Mouse (Mus musculus): ENCODE measurements around the gene Cbln3.
A peak's percentile ranks its signal among the peaks of the same experiment; 100 is the strongest.

Gene Cbln3

DNA sequence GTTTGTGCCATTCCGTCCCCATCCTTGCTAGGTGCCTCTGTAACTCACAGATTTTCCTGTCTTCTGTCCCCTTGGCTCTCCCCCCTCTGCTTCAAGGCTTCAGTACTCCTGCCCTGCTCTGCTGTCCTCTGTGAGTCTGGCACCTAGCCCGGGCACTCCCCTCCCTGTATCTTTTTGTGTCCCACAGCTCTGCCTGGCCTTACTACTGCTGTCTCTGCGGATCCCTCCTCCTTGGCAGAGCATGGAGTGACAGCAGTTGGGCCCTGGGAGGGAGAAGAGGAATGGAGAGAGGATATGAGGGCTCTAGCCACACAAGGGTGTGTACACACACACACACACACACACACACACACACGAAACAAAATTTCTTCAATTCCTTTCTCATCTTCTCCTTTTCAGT is at the start of gene Cbln3:
Cbln3 (minus strand) TSS at position 227 of the 400 bp plus-strand sequence.
- DNase-seq (ENCODE audit: extremely low spot score), result no peak

DNA sequence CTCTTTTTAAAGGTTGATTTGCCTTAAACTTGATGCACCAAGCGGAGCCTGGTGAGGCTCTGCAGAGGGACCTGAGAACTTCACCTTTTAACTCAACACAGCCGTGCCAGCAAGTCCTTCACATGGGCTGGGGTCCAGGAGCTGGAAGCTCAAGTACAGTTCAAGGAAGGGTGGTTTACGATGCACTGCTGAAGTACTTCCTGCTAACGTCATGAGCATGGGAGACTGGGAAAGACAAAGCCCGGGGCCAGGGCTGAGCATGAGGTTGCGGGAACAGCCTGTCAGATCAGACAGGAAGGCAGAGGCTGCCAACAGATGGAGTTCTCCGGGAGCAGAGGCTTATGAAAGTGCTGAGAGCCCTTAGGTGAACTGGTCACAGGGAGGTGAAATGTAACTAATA is 49.4 kb upstream of the Cbln3 start:
- no peak for DNase-seq (ENCODE audit: extremely low spot score)

DNA sequence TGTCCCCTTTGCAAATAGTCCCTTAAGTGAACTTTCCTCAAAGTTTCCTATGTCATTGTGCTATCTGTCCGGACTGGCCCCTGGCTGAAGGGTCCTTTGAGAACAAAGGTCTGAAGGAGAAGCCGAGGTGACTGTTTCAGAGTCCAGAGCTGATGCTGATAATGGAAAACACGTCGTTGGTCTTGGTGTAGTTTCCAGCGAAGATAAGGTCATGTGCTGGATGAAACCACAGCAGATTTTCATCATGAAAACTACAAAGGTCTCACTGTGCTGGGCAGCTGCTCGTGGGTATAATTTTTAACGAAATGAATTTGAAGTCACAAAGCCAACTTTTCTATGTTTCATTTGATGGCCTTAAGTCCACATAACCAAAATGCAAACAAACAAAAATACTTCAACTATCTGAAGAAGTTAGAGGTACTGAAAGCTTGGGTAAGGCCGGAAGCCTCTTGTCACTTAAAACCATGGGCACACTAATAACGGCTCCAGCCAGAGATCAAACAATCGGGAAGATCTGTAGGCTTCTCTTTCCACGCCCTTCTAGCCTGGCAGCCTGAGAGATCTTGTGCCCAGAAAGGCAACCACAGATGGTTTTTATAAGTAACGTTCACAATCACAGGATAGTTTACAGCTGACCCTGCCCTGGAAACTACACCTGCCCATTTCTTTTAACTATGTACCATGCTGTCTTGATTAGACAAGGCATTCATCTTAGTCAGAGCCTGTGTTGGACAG is 45.2 kb upstream of the Cbln3 start:
- no peak for DNase-seq (ENCODE audit: extremely low spot score)

DNA sequence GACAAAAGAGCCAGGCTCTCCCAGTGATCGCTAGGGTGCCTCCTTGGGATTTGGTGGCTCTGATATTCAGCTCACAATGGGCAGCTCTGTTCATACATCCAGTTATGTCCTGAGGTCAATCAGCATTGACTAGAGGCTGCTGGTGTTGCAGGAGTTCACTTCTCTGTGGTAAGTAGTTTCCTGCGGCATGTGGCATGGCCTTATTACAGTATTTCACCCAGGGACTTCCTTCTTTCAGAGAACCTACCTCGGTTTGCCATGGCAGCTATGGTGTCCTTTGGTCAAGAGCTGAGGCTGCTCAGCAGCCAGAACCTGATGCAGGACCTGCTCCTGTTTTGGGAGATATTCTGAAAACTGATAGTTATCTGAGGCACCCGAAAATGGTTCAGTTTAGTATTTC is 42.7 kb upstream of the Cbln3 start:
- no peak for DNase-seq (ENCODE audit: extremely low spot score)

DNA sequence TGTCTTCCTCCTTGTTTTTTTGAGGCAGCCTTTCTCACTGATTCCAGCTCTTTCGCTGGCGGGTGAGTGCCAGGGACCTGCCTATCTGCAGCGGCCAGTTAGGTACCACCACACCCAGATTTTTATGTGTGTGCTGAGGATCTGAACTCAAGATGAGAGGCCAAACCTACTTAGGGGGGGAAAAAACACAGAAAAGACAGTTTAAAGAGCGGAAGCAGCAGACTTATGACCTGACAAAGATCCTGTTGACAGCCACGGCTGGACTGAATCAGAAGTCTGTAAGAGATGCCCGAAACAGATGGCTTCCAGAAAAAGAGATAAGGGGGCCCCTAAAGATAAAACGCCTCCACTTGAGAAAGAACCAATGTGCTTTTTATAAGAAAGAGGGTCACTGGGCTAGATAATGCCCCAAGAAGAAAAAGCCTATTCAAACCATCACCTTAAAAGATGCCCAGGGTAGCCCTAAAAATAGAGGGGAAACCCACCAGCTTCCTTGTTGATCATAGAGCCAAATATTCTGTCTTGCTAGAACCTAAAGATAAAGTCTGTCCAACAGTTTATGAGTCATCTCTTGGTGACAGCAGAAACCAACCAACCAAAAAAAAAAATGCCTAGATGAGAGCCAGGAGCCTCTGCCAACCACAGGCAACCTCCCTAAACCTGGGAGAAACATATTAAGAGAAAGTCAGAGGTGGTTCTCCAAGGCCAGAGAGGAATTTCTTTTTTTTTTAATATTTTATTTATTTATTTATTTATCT is 38.5 kb upstream of the Cbln3 start:
- no peak for DNase-seq (ENCODE audit: extremely low spot score)

DNA sequence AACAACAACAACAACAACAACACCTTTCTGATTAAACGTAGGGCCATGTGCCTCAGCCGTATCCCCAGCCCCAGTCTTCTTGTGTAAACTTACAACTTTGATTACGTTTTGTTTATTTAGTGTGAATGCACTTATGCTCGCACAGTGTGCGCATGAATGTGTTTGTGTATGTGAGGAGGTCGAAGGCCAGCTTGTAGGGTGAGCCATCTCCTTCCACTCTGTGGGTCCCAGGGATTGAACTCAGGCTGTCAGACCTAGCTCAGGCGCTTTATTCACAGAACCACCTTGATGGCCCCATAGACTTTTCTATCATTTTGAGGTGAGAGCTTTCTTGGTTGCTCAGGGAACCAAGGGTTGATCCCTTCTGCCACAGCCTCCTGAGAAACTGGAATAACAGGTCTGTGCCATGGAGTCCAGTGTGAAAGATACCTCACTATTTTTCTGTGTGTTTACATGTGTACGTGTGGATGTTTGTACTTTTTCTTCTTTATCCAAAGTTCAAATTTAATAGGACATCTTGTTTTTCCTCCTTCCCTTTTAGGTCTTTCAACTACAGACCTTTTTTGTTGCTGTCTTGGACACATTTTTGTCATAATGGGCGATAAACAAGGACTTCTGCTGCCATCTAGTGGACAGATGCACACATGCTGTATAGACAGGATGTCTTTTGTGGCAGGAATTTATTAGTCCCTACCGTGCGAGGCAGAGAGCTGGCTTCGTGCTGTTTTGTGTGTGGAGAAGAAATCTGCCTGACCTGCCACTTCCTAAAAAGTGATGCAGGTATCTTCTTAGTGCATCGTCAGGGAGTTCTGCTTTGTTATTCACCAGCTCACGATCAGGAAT is 34.3 kb upstream of the Cbln3 start:
- DNase-seq (ENCODE audit: extremely low spot score), result peak; percentile 86

DNA sequence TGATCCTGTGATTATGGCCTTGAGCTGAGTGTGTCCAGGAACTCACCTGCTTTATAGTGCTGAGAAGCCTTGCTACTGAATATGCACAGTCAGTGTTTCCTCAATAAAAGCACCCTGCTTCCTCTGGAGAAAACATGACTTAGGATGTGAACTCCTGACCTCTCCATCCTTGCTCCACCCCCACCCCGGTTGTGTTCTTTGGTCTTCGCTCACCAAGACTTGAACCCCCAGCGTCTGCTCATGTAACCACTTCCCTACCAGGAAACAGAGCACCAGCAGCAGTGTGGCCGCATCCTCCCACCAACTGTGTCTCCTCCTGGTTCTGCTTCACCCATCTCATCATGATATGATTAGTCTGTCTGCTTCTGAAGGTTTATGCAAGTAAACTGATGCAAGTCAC is 29.2 kb upstream of the Cbln3 start:
- DNase-seq (ENCODE audit: extremely low spot score), result no peak

DNA sequence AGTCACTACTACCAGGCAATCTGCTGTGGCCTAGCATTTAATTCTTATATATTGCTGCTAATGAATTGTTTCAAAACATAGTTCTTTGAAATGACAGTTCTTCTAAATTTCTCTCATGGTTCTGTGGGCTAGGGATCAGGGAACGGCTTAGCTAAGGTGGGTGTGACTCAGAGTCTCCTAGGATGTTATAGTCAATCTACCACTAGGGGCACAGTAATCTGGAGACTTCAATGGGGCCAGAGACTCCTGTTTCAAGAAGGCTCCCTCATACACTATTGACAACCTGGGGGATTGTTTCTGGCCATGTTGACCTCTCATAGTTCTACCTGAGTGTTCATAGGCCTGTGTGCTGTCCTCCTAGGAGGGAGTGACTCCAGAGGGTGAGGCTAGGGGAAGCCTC is 21.3 kb upstream of the Cbln3 start:
- DNase-seq (ENCODE audit: extremely low spot score), result no peak

DNA sequence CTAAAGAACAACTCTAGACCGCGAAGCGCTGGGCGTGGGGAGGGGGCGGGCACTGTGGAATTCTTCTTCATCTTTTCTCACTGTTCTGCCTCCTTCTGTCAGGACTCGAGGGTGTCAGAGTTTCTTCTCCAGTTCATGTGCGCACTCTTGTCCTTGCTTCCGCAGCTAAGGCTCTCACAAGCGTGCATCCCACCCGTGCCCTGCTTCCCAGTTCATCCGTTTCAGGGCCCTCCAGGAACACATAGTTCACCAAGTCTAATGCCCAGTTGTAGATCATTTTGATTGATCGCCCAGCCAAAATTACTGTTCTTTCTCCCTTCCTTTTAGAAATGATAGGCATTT is 16.2 kb upstream of the Cbln3 start:
- no peak for DNase-seq (ENCODE audit: extremely low spot score)

DNA sequence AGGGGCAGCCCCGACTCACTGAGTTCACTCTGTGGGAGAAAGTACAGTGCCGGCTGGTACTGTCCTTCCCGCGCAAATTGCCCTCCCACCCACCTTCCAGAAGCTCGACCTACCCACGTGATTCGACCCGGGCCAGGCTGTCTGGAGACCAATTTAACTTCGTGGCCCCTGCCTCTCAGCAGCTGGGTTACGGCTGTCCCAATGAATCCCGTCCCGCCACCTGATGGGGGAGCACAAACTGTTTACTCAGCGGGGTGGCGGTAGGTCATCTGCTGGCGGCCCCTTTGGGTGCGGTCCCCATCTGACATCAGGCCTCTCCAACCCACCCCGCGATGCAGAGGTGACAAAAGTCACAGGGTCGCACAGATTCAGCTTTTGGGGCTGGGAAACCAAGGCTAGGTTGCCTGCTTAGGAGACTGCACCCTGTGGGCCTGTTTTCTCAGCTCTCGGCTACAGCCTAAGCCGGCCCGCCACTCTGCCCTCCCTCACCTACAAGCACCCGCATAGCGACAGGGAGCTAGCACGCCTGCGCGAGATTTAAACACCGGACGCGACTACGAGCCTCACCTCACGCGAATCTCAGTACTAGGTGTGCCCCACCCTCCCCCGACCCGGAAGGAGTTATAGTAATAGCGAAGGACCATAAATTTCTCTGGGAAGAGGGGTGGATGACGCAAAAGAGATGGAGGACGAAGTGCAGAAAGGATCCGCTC is 15.7 kb upstream of the Cbln3 start, which contains the start of gene Sdr39u1:
Sdr39u1 (minus strand) TSS at position 593 of the 713 bp plus-strand sequence.
- DNase-seq (ENCODE audit: extremely low spot score), result peak; percentile 82

DNA sequence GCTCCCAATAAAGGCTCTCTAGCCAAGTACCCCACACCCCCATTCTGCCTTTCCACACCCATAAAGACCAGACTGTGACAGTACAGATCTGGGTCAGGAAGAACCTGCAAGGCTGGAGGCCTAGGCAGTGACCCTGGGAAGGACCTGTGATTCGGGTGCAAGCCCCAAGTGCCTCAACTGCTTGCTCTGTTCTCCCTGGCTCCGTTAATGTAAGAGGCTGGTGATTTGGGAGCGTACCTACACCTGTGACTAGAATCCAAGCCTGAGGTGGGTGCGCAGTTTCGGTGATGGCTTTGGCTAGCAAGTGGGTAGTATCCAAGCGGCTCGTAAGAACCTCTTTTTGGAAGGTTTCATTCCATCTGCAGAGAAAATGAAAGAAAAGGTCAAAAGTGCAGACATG is 14.8 kb upstream of the Cbln3 start:
- DNase-seq (ENCODE audit: extremely low spot score), result no peak

DNA sequence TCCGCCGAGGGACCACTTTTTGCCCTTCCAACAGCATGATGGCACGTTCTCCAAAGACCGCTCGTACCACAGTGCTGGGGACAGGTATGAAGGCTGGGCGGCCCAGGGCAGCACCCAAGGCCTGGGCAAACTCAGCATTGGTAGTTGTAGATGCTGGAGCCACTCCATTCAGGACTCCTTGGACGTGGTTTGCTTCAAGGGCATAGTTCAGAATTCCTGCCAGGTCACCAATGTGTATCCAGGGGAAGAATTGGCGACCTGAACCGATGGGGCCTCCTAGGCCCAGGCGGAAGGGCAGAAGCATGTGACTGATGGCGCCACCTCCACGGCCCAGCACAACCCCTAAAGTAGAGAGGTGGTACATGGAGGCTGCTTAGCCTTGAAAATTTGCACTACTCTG is 13.5 kb upstream of the Cbln3 start:
- DNase-seq (ENCODE audit: extremely low spot score), result no peak

DNA sequence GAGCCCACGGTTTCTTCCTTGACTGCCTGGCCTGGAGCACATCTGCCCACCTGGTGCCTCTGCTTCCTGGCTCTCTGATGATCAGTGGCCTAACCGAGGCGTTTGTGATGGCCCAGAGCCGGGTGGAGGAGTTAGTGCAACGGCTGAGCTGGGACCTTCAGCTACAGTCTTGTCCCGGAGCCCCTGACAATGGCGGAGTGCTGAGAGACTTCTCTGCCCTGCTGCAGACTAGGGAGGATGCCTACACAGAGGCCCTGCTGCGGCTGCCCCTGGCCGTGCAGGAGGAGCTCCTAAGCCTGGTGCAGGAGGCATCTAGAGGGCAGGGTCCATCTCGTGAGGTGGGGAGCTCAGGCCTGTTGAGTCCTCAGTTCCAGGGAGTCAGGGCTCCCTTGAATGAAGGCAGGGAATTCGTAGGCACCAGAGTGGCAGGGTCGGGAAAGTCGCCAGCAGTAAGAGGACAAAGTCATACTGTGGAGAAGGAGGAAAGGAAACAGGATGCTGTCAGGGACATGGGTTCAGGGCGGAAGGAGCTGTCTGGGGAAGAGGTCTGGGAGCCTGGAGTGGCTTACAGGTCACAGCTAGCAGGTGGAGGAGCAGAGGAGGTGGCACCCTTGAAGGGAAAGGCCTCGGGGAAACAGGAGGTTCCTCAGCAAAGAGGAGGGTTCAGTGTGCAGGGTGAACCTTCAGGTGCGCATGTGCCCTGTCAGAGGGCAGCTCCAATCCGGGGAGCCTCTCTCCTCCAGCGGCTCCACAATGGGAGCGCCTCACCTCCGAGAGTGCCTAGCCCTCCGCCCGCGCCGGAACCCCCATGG is 2.6 kb upstream of the Cbln3 start:
- DNase-seq (ENCODE audit: extremely low spot score), result no peak

DNA sequence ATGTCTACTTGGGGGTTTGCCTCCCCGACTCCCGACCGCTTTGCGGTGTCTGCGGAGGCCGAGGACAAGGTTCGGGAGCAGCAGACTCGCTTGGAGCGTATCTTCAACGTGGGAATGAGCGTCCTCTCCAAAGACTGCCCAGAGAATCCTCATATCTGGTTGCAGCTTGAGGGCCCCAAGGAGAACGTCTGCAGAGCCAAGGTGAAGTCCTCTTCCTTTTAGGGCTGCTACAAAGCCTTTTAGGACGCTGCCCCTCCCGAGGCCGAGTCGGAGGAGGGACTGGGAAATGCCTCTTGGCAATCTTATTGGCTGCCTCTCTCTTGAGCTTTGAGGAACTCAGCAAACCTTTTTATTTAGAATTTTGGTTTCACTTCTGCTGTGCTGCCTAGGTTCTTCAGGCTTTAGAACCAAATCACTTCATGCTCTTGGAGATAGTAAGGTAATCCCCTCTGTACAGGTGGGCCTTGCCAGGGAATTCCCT is 1.6 kb upstream of the Cbln3 start:
- DNase-seq (ENCODE audit: extremely low spot score), result no peak

DNA sequence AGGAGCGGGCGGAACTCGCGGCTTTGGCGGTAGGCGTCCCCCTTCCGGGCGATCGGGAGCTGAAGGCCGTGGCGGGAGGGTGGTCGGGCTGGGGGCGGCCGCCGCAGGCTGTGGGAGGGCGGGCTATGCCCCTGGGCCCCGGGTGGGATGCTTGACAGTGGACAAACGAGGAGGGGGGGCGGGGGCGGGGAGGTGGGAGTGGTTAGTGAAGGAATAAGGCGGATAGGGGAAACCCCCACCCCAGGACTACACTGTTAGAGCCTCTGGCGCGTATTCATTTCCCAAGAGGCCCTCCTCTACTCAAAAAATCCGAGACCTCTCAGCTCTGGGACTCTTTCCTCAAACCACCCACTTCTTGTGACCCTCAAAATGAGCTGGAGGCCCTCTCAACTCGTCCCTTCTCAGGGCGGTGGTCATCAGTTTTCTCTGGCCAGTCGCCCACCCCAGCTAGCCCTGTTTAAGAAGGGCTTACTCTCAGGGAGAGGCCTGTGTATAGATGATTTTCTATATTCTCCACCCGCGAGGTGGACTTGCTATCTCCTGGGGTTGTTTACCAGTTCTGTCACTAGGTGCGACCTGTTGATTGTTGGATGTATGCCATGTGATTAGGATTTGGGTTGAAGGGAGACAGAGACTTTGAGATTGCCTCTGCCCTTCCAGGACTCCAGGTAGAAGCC is 1.1 kb upstream of the Cbln3 start:
- DNase-seq (ENCODE audit: extremely low spot score), result no peak

DNA sequence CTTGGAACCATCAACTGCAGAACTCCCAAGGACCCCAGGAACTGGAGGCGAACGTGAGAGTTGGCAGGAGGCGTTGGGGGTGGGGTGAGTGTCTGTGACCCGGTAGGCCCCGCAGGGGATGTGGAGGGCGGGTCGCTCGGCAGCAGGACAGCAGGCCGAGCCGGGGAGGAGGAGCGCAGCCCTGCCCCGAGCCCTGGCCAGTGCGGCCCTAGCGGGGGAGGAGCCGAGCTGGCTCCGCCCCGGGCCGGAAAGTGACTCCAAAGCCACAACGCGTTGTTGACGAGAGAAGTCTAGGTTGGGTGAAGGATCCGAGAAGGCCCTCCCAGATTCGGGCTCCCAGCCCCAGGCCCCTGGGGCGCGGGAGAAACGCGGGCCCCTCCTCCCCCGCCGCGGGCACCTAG is 521 bp upstream of the Cbln3 start, which contains the start of gene Khnyn:
Khnyn (plus strand) TSS at position 235 of the 401 bp plus-strand sequence.
- DNase-seq (ENCODE audit: extremely low spot score), result peak; percentile 94

DNA sequence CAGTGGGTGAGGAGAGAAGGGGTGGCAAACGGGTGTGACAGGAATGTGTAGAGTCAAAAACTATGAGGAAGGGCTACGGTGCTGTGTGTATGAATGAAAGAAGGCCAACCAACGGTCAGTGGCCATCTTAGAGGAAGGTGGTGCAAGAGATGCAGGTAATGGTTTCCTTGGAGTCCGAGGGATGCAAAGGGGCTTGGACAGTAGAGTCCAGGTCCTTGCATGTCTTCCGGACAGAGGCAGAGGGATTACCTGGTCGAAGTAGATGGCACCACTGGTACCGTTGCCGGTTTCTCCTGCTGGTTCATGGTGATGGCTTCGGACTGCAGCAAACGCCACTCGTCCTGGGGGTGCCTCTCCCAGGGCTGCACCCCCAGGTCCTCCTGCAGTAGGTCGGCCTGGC is 529 bp downstream of the Cbln3 start:
- no peak for DNase-seq (ENCODE audit: extremely low spot score)

DNA sequence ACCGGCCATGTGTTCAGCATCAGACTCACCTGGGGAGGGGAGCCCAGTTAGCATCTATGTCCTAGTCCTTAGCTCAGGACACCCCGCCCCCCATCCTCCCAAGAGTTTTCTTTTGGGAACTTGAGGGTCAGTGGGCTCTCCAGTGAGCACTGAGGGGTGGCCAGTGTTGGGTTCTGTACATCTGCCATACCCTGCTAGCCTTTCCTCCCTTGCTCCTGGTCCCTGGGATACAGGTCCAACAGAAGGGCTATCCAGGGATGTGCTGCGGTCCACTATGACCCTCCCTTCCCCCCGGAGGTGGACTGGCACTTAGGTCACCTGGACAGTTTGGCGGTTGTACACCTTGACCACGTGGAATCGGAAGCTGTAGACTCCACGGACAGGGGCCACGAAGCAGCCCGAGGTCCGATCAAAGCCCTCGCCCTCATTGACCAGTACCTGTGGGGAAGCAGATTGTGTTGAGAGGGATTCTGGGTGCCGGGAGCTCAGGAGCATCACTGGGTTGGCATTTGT is 987 bp downstream of the Cbln3 start:
- no peak for DNase-seq (ENCODE audit: extremely low spot score)

DNA sequence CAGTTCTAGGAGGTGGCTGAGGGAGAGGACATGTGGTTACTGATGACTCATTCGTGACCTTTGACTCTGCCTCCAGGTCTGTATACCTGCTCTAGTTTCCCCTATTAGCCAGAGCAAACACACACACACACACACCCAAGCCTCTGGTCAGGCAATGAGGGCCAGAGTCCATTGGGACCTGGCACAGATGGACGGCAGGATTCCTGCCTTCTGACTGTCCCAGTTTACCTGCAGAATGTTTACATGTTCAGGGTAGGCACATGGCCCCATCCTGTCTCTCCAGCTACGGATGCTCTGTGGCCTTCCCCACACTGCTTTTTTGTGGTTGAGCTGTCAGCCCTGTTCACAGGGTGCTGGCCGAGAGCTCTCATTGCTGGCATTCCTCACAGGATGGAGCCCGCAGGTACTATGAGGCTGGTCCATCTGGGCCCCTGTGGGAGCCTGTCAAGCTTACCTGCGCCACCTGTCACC is 2.0 kb downstream of the Cbln3 start:
- no peak for DNase-seq (ENCODE audit: extremely low spot score)

DNA sequence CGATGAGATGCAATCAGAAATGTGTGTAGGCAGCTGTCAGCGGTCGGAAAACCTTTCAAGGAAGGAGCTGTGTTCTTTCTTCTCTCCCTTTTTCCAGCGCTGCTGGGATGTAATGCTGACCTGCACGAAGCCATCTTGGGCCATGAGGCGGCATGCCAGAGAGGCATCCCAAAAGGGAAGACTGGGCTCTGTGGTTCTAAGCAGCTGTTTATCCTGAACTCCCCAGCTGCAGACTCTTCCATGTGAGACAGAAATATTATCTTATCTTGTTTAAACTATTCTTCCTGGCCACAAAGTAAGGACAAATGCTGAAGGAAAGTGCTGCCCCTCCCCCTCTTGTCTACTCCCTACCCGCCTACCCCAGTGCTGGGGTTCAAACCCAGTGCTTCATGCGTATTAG is 3.2 kb downstream of the Cbln3 start:
- no peak for DNase-seq (ENCODE audit: extremely low spot score)

Measured in embryo, embryonic 9.5 days (tissue).